Mouse (Mus musculus) cerebellum, adult 11 months (tissue): Measurements from ENCODE around the gene Prl3a1.

Experiments used
- DNase-seq: peaks from one replicate; pipeline ENCODE4 v3.0.0; 2022

Gene Prl3a1

DNA sequence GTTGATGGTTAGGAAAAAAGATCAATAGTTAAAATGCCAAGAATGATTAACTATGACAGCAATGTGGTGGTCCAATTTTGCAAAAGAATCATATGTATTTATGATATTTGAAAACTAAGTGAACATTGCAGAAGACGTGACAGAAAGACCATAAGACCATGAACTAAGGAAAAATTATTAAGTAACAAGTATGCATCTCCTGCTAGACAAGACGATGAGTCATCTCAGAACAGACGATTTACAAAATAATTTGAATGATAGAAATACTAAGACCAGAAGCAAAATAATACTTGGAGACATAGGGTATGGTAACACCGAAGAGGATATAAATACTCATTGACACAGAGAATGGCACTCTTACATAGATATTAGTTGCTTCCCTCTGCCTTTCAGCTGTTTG is at the start of gene Prl3a1:
TSS of gene Prl3a1 (plus strand) at position 301 of the 400 bp plus-strand sequence.
- DNase-seq = no peak

DNA sequence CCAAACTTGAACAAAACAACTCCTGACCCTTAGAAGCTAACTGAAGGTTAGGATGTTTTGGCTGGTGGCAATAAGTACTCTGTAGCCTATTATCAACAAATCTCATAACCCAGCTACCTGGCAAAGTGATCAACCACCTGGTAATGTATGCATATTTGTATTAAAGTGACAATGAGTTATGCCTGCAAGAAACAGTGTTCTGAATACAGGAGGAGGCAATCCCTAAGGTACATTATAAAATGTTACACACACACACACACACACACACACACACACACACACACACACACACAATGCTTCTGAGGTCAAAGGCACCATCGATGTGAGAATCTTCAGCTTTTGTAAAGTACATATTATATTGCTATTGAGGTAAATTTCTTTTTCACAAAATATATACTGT is 17.7 kb upstream of the Prl3a1 start, which contains the start of gene Prl3b1:
TSS of gene Prl3b1 (plus strand) at position 301 of the 400 bp plus-strand sequence.
- no peak for DNase-seq

DNA sequence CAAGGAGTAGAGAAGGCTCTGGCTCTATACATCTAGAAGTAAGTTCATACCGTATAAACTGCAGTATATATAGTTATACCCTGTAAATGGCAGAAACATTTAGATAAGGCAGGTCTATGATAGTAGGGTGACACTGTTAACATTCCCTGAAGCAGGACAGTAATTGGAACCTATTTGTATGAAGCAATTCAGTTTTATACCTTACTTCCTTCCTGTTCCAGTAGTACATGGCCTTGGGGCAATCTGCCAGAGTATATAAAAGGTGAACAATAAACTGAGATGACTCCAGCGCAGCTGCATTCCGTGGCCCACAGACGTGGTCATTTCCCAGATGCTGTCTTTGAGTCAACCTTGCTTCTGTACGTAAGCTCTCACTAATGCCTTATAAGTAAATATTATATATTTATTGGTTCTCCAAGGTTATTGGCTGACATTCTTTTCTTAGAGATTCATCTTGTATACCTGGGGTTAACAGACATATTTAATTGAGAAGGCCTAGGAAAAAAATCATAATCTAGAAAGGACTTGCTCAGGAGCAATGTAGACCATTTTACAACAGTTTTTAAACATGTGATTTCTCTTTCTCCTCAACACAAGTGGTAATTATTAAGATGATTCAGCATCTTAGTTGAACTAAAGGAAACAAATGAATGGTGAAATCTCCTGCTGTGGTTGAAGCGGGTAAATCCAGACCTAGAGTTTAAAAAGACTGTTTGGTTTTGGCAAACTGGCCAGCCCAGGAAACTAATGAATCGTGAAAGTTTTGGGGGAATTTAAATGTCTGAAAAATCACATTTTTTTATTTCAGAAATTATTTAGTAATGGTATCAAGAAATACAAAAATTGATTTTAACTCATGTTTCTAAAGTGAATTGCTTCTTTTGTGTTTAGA is 53.3 kb downstream of the Prl3a1 start, which contains the start of gene Prl6a1:
TSS of gene Prl6a1 (plus strand) at position 294 of the 892 bp plus-strand sequence.
- DNase-seq = no peak
